Mouse (Mus musculus) spleen, adult 12 weeks (tissue): ENCODE data around the gene Msantd4.
"Not testable (repeated sequence)": the region's sequence is repeated elsewhere in the genome, so short reads cannot be mapped to it uniquely, and the experiment has no call there.

Experiments
- DNase-seq: peaks from one replicate; pipeline ENCODE4 v3.0.0; 2022; ENCODE audit warnings: low spot score

Gene Msantd4

DNA sequence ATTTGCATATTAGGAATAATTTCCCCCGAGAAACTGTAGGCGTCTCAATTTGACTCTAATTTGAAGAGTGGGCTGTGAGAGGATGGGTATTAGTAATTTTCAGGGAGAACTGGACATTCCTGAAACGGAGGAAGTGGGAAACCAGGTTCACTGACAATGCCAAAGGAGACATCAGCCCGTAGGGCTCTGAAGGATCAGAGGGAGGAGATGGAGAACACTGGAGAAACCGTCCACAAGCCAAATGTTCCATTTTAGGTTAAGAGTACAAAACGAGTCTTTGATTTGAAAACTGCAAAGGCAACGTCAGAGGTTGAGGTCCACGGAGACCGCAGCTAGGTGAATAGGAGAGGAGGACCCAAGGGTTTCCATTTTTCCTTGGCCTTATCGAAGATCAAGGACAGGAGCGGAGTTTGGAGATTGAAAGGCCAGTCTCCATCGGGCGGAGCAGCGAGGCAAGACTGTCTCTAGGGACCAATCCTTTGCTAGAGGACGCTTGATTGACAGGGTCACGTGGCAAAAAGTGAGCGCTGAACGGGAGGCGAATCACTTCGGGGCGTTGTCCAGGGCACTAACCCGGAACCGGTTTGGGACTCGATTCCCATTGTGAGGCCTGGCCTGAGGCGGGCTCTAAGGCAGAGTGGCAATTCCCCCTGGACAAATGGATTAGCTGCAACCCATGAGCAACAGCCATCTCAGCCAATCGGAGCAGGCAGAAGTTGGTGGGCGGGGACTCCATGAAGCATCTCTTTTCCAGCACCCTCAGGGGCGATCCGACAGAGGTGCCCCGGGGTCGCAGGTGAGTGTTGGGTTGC lies at the start of gene Msantd4:
Gene Msantd4 (plus strand): TSS at position 735 of the 812 bp plus-strand sequence.
- DNase-seq: peak; percentile 81

DNA sequence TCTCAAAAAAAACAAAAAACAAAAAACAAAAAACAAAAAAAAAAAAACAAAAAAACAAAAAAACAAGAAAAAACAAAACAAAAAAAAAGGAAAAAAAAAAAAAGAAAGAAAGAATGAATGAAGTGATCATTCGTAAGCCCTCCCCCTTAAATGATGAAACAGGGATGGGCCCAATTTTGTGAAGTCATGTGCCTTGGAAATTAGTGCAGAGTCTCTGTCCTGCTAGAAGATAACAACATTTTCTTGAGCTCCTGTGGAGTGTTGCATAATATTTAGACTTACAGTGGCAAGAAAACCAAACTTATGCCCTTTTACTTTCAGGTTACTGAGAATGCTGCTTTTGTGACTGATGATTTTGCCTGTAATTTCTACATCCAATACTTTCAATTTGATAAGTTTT lies 23.2 kb upstream of the Msantd4 start:
- no peak for DNase-seq

DNA sequence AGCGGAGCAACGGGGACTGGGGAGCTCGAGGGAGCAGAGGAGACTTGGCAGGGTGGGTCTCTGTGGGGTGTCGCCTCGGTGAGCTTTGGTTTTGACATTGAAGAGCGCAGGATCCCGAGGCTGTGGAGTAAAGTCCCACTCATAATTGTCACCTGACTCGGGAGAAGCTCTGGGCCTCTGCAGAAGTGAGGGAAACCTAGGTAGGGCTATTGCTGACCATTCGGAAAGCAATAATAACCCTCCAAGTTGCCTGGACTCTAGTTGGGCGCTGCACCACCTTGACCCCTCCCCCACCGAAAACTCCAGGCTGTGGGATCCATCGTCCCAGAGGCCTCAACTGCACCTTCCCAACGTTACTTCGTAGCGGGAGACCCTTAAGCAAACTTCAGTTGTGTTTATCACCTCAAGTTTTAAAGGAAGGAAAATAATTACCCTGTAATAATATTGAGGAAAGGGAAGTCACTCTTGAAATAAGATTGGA lies 318 bp downstream of the Msantd4 start:
- no peak for DNase-seq

DNA sequence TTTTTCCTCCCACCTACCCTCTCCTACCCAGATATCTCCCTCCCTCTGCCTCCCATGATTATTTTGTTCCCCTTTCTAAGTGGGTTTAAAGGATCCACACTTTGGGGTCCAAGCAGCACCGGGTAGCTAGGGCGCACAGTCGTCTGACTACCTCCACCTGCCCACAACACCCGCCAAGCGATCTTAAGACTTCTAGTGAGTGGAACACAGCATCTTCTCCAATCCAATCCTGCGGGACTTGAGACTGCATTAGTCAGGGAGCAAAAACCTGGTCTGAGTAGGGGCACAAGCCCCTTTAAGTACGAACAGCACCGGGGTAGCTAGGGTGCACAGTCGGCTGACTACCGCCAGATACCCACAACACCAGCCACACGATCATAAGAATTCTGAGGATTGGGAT lies 24.4 kb downstream of the Msantd4 start:
- DNase-seq: not testable (repeated sequence)
